Mouse (Mus musculus): ENCODE data around the gene Synpo2l. TPM values are rescaled to one million over a fixed set of nuclear protein-coding genes. Genes with fewer than 3 reads are reported as not detected.
A peak's percentile ranks its signal among the peaks of the same experiment; 100 is the strongest.

Gene Synpo2l
- polyA plus RNA-seq, 1 experiment from 2014 or later, result 0.07 TPM

DNA sequence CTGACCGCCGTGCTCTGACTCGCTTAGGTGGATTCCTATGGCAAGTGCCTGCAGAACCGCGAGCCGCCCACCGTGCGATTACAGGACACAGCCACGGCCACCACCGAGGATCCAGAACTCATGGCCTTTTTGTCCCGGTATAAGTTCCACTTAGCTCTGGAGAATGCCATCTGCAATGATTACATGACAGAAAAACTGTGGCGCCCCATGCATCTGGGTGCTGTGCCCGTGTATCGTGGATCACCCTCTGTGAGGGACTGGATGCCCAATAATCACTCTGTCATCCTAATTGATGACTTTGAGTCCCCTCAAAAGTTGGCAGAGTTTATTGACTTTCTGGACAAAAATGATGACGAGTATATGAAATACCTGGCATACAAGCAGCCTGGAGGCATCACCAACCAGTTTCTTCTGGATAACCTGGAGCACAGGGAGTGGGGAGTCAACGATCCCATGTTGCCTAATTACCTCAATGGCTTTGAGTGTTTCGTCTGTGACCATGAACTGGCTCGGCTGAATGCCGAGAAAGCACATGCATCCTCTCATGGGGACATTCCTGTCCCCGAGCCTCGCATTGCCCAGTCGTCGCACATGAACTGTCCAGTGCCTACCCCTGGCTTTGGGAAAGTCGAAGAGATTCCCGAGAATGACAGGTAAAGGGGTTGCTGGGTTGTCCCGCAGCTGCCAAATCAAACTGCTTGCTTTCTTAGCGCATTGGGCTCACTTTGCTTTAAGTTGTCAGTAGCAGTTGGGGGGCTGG is 27.8 kb upstream of the Synpo2l start:
- WGBS, result 17% methylated on average over 27 of the region's 27 CpGs
- Histone ChIP-seq H3K4me1 (peaks cover 48% of the 10 kb centered on the region), H3K27ac (replicated peaks) (peak overlapping the region; percentile 93), H3K4me3 (peak overlapping the region; percentile 73), H3K9me3 (replicated peaks) (no peaks in the 10 kb centered on the region), H3K36me3 (peaks cover 65% of the 10 kb centered on the region), H3K27me3 (ENCODE audit: low read depth, poor library complexity, severe bottlenecking) (no peaks in the 10 kb centered on the region)
- no peak for DNase-seq (ENCODE audit: low spot score)

GRCm38 (mm10) chr14:20694884-20695760 is 27.0 kb upstream of the Synpo2l start, which contains the start of gene Fut11:
Gene Fut11, plus strand, starts transcription at chr14:20694968.
- Histone ChIP-seq H3K4me1 (peaks cover 42% of the 10 kb centered on the region), H3K27me3 (ENCODE audit: low read depth, poor library complexity, severe bottlenecking) (no peaks in the 10 kb centered on the region), H3K36me3 (peaks cover 67% of the 10 kb centered on the region), H3K27ac (replicated peaks) (peak within 1 kb of the TSS; percentile 93), H3K9me3 (replicated peaks) (no peaks in the 10 kb centered on the region), H3K4me3 (peak within 1 kb of the TSS; percentile 73)
- WGBS, result under 1% methylated on average over 111 of the region's 111 CpGs
- DNase-seq (ENCODE audit: low spot score), result peak; percentile 88

GRCm38 (mm10) chr14:20694185-20694883 is 26.2 kb upstream of the Synpo2l start:
- peak overlapping the region; percentile 93 for H3K27ac ChIP-seq (replicated peaks)
- peaks cover 38% of the 10 kb centered on the region for H3K4me1 ChIP-seq
- H3K4me3 ChIP-seq, result peak overlapping the region; percentile 73
- H3K36me3 ChIP-seq, result peaks cover 70% of the 10 kb centered on the region
- H3K27me3 ChIP-seq (ENCODE audit: low read depth, poor library complexity, severe bottlenecking), result no peaks in the 10 kb centered on the region
- no peaks in the 10 kb centered on the region for H3K9me3 ChIP-seq (replicated peaks)
- 50% methylated on average over 13 of the region's 13 CpGs for WGBS
- no peak for DNase-seq (ENCODE audit: low spot score)

DNA sequence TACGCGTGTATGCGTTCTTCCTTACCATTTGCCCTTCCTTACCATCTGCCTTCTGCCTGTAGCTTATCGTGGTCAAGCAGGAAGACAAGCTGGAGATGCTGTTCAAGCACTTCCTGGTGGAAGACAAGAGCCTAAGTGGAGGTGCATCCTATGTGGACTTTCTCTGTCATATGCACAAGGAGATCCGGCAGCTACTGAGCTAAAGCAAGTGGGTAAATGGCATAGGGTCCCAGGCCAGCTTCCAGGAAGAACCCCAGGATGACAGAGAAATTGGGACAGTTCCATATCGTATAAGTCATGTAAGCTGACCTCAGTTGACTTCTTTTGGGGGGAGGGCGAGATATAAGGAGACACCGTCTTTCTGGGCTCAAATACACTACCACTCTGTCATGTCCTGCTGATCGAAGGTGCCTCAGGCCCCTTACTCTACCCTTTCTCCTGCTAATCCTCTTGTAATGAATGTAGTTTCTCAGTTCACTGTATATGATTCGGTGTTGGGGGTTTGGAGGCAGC is 25.5 kb upstream of the Synpo2l start:
- Histone ChIP-seq H3K4me1 (peaks cover 37% of the 10 kb centered on the region), H3K9me3 (replicated peaks) (no peaks in the 10 kb centered on the region), H3K27me3 (ENCODE audit: low read depth, poor library complexity, severe bottlenecking) (no peaks in the 10 kb centered on the region), H3K27ac (replicated peaks) (no peak overlapping the region), H3K36me3 (peaks cover 70% of the 10 kb centered on the region), H3K4me3 (no peak overlapping the region)
- WGBS, result 89% methylated on average over 10 of the region's 10 CpGs
- DNase-seq (ENCODE audit: low spot score), result no peak

DNA sequence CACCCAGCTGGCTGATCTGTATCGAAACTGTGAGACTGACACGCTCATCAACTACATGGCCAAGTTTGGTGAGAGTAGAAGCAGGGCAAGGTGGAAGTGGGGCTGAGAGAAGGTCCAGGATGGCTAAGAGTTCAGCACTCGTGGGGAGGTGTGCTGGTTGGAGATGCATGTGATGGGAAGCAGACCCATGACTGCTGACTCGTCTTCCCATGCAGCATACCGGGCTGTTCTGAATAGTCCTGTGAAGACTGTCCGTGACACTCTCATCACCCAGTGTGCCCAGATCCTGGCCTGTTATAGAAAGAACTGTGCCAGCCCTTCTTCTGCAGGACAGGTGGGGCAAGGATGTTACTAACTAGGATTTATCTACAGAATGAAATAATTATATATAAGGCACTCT is 23.6 kb upstream of the Synpo2l start:
- Histone ChIP-seq H3K4me1 (peaks cover 18% of the 10 kb centered on the region), H3K36me3 (peaks cover 78% of the 10 kb centered on the region)

GRCm38 (mm10) chr14:20689009-20689408 is 20.9 kb upstream of the Synpo2l start:
- no peak overlapping the region for H3K27ac ChIP-seq (replicated peaks)
- no peaks in the 10 kb centered on the region for H3K9me3 ChIP-seq (replicated peaks)
- H3K4me3 ChIP-seq, result no peak overlapping the region
- H3K4me1 ChIP-seq, result no peaks in the 10 kb centered on the region; the same call in 1 of the 2 replicates
- no peak for DNase-seq (ENCODE audit: low spot score)
- peaks cover 100% of the 10 kb centered on the region for H3K36me3 ChIP-seq
- 91% methylated on average over 2 of the region's 2 CpGs for WGBS
- H3K27me3 ChIP-seq (ENCODE audit: low read depth, poor library complexity, severe bottlenecking), result no peaks in the 10 kb centered on the region

More for the DNA sequence above, 23.6 kb upstream of the Synpo2l start:
- H3K27me3 ChIP-seq (ENCODE audit: low read depth, poor library complexity, severe bottlenecking), result no peaks in the 10 kb centered on the region
- no peak overlapping the region for H3K27ac ChIP-seq (replicated peaks)
- no peak overlapping the region for H3K4me3 ChIP-seq
- H3K9me3 ChIP-seq (replicated peaks), result no peaks in the 10 kb centered on the region
- WGBS, result 93% methylated on average over 6 of the region's 6 CpGs
- DNase-seq (ENCODE audit: low spot score), result no peak

DNA sequence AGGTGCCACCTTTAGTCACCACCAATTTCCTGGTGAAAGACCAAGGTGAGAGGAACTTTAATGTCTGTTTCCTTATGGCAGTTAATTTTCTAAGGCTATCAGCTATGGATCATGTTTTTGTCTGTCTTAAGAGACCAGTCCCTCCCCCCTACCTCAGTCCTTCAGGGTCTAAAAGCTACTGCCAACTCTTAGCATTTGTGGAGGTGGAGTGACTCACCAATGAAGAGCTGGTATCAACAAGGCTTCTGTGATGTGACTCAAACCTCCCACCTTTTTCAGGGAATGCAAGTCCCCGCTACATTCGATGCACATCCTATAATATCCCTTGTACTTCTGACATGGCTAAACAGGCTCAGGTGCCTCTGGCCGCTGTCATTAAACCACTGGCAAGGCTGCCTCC is 18.4 kb upstream of the Synpo2l start:
- peaks cover 100% of the 10 kb centered on the region for H3K36me3 ChIP-seq
- H3K27me3 ChIP-seq (ENCODE audit: low read depth, poor library complexity, severe bottlenecking), result no peaks in the 10 kb centered on the region
- WGBS, result 98% methylated on average over 3 of the region's 3 CpGs
- no peaks in the 10 kb centered on the region for H3K4me1 ChIP-seq
- no peak overlapping the region for H3K4me3 ChIP-seq
- no peaks in the 10 kb centered on the region for H3K9me3 ChIP-seq (replicated peaks)
- no peak for DNase-seq (ENCODE audit: low spot score)
- no peak overlapping the region for H3K27ac ChIP-seq (replicated peaks)

DNA sequence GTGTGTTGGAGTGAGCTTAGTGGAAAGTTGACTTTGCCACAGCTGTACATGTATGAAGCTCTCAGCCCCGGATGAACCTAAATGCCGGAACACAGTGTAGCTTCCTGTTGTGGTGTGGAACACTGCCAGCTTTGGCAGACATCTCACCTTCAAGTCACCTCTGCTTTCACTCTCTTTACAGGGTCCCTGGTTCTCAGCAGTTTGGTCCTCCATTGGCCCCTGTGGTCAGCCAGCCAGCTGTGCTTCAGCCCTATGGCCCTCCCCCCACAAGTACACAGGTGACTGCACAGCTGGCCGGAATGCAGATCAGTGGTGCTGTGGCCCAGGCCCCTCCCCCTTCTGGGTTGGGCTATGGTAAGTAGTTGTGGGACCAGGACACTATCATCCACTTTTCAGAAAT is 14.3 kb upstream of the Synpo2l start:
- H3K4me1 ChIP-seq, result no peaks in the 10 kb centered on the region
- no peak for DNase-seq (ENCODE audit: low spot score)
- H3K27me3 ChIP-seq (ENCODE audit: low read depth, poor library complexity, severe bottlenecking), result no peaks in the 10 kb centered on the region
- H3K9me3 ChIP-seq (replicated peaks), result no peaks in the 10 kb centered on the region
- 84% methylated on average over 3 of the region's 3 CpGs for WGBS
- H3K27ac ChIP-seq (replicated peaks), result no peak overlapping the region
- no peak overlapping the region for H3K4me3 ChIP-seq
- peaks cover 100% of the 10 kb centered on the region for H3K36me3 ChIP-seq

DNA sequence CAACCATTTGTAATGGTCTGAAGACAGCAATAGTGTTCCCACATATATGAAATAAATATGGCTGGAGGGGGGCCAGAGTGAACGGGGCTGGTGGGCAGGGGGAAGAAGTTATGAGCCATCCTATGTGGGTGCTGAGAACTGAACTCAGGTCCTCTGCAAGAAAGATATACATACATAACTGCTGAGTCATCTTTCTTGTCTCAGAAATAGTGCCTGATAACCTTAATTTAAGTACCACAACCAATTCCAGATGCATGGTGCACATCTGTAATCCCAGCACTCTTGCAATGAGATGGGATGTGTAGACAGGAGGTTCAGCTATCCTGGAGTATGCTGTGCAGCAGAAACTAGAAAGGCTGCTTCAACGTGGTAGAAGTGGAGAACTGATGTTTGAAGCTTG is 13.6 kb upstream of the Synpo2l start:
- no peaks in the 10 kb centered on the region for H3K9me3 ChIP-seq (replicated peaks)
- 90% methylated on average over 2 of the region's 2 CpGs for WGBS
- no peak overlapping the region for H3K4me3 ChIP-seq
- no peaks in the 10 kb centered on the region for H3K27me3 ChIP-seq (ENCODE audit: low read depth, poor library complexity, severe bottlenecking)
- no peak for DNase-seq (ENCODE audit: low spot score)
- H3K36me3 ChIP-seq, result peaks cover 100% of the 10 kb centered on the region
- no peak overlapping the region for H3K27ac ChIP-seq (replicated peaks)
- no peaks in the 10 kb centered on the region for H3K4me1 ChIP-seq

DNA sequence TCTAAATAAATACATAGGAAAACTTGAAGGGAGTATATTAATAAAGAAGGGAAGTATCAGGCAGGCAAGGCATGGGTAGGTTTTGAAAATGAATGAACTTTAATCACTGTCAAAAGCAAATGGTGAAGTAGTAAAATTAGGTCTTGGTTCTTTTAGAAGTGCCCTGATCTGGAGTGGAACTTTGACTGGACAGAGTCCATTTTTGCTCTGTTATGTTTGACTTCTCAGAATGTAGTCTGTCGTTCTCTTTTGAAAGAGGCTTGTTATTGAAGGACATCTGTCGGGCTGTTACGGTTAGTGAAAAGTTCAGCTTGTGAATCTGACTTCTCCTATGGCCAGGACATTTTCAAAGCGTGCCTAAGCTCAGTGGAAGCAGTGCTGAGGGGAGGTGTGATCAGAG is 9.8 kb upstream of the Synpo2l start:
- no peak for DNase-seq (ENCODE audit: low spot score)
- Histone ChIP-seq H3K9me3 (replicated peaks) (no peaks in the 10 kb centered on the region), H3K36me3 (peaks cover 75% of the 10 kb centered on the region), H3K27ac (replicated peaks) (no peak overlapping the region), H3K4me3 (no peak overlapping the region), H3K4me1 (peaks cover 14% of the 10 kb centered on the region), H3K27me3 (ENCODE audit: low read depth, poor library complexity, severe bottlenecking) (no peaks in the 10 kb centered on the region)
- 95% methylated on average over 4 of the region's 4 CpGs for WGBS

GRCm38 (mm10) chr14:20674064-20674833 is 6.1 kb upstream of the Synpo2l start, which contains the start of gene Sec24c:
Gene Sec24c, plus strand, starts transcription at chr14:20674308.
- H3K4me3 ChIP-seq, result peak within 1 kb of the TSS; percentile 84
- peaks cover 14% of the 10 kb centered on the region for H3K4me1 ChIP-seq
- no peaks in the 10 kb centered on the region for H3K9me3 ChIP-seq (replicated peaks)
- DNase-seq (ENCODE audit: low spot score), result peak; percentile 99
- peaks cover 5% of the 10 kb centered on the region; the same call in 1 of the 2 replicates for H3K27me3 ChIP-seq (ENCODE audit: low read depth, poor library complexity, severe bottlenecking)
- H3K36me3 ChIP-seq, result peaks cover 38% of the 10 kb centered on the region
- WGBS, result under 1% methylated on average over 43 of the region's 43 CpGs
- H3K27ac ChIP-seq (replicated peaks), result peak within 1 kb of the TSS; percentile 90

DNA sequence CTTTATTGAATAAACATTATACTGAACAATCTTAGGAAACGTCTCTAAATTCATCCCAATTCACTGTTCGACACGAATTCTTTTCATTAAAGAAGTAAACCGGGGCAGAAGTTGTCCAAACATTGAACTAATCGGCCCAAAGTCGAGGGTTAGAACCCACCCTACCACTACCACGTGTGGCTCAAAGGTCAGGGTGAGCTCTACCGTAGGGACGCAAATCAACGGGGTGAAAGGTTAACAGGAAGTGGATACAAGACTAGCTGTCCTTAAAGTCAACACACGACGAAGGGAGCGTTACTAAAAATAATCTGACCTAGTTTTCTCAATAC is 5.5 kb upstream of the Synpo2l start:
- Histone ChIP-seq H3K27me3 (ENCODE audit: low read depth, poor library complexity, severe bottlenecking) (peaks cover 11% of the 10 kb centered on the region; the same call in 1 of the 2 replicates), H3K4me3 (peak overlapping the region; percentile 84), H3K27ac (replicated peaks) (peak overlapping the region; percentile 90), H3K9me3 (replicated peaks) (no peaks in the 10 kb centered on the region), H3K4me1 (peaks cover 14% of the 10 kb centered on the region), H3K36me3 (peaks cover 33% of the 10 kb centered on the region)
- DNase-seq (ENCODE audit: low spot score), result peak; percentile 22
- 11% methylated on average over 13 of the region's 13 CpGs for WGBS
